Mouse (Mus musculus): ENCODE data around the gene Prss36.

GRCm38 (mm10) chr7:127918203-127918602 is 28.3 kb downstream of the Prss36 start:
- TF ChIP-seq CTCF (IDR thresholded peaks at IDR 0.05; ENCODE audit: low read depth) (peak; percentile 75), EP300 (IDR thresholded peaks at IDR 0.05; ENCODE audit: low read depth) (no peak)

Data from liver, postnatal 0 days (tissue).